Mouse (Mus musculus) ES-E14 (cell line): ENCODE measurements around the gene Vps8. TPM values are rescaled to one million over a fixed set of nuclear protein-coding genes. Genes with fewer than 3 reads are reported as not detected.

Source experiments
- DNase-seq: peaks from one replicate; pipeline ENCODE4 v3.0.0-alpha.2; 2013; ENCODE audit warnings: low read depth, low spot score
- H3K27ac ChIP-seq: 2 replicates; pipeline ENCODE4 v1.5.1; 2012; ENCODE audit warnings: low read depth, mild to moderate bottlenecking, low read length, moderate library complexity, mixed read lengths; ENCODE audit not compliant: poor library complexity, insufficient read depth, severe bottlenecking
- H3K36me3 ChIP-seq: 2 replicates; pipeline ENCODE4 v1.6.1; 2012; ENCODE audit warnings: mild to moderate bottlenecking, low read length, moderate library complexity, mixed read lengths; ENCODE audit not compliant: control insufficient read depth, poor library complexity, insufficient read depth, severe bottlenecking
- H3K4me1 ChIP-seq, 2 experiments: fragments of 150-350 bp in 1 of 2; sonication (generic) in 1 of 2; 2 replicates each; pipeline ENCODE4 v1.6.1; 2012; ENCODE audit warnings: low read length in 2 of 2, mild to moderate bottlenecking in 1 of 2, mixed read lengths in 1 of 2; ENCODE audit not compliant: control insufficient read depth in 2 of 2, insufficient read depth in 2 of 2, poor library complexity in 1 of 2
- H3K4me3 ChIP-seq, 2 experiments: fragments of 150-350 bp in 1 of 2; sonication (generic) in 1 of 2; 2 replicates each; pipeline ENCODE4 v1.5.1; 2012; ENCODE audit warnings: low read length in 2 of 2, low read depth in 1 of 2, mild to moderate bottlenecking in 1 of 2, mixed read lengths in 1 of 2; ENCODE audit not compliant: insufficient read depth in 1 of 2, poor library complexity in 1 of 2, severe bottlenecking in 1 of 2
- H3K9ac ChIP-seq: 2 replicates; pipeline ENCODE4 v1.6.1; 2012; ENCODE audit warnings: low read depth, mild to moderate bottlenecking, low read length, mixed read lengths; ENCODE audit not compliant: poor library complexity, insufficient read depth, severe bottlenecking
- H3K9me3 ChIP-seq: fragments of 150-350 bp; sonication (generic); 2 replicates; pipeline ENCODE4 v1.6.1; 2012; ENCODE audit warnings: low read depth, mild to moderate bottlenecking, low read length; ENCODE audit not compliant: control insufficient read depth, insufficient read depth
- CHD2 ChIP-seq: IDR thresholded peaks from 2 replicates; pipeline ENCODE4 v1.6.1; 2014; ENCODE audit warnings: mild to moderate bottlenecking, low read depth, low read length, inconsistent platforms
- HCFC1 ChIP-seq: IDR thresholded peaks from 2 replicates; pipeline ENCODE4 v1.6.1; 2012; ENCODE audit warnings: low read length, inconsistent platforms, borderline replicate concordance; ENCODE audit not compliant: insufficient read depth
- MAFK ChIP-seq: IDR thresholded peaks from 2 replicates; pipeline ENCODE4 v1.6.1; 2014; ENCODE audit warnings: mild to moderate bottlenecking, low read depth, low read length, inconsistent platforms; ENCODE audit not compliant: insufficient read depth
- ZC3H11A ChIP-seq: IDR thresholded peaks from 2 replicates; pipeline ENCODE4 v1.6.1; 2012; ENCODE audit warnings: low read depth, mild to moderate bottlenecking, inconsistent platforms, low read length, borderline replicate concordance
- ZNF384 ChIP-seq: IDR thresholded peaks from 2 replicates; pipeline ENCODE4 v1.6.1; 2012; ENCODE audit warnings: low read depth, low read length, inconsistent platforms
- in situ Hi-C, 2 experiments: fragments of 600-800 bp; cut with MboI; formaldehyde crosslinking; loops; one replicate each; pipeline ENCODE4 v1.15.1; 2025; ENCODE audit warnings: low sequenced_read_pairs in 2 of 2, inconsistent platforms in 1 of 2; ENCODE audit not compliant: unreplicated experiment in 2 of 2
- total RNA-seq: library from RNA; depleted of rRNA; stranded (reverse); fragments of 300-350 nt; gene quantifications from 2 replicates; pipeline ENCODE4 v1.2.3, GENCODE M21; 2012

Gene Vps8
- total RNA-seq, 1 experiment, result 12.5 TPM

GRCm38 (mm10) chr16:21488413-21488812, 65.5 kb downstream of the Vps8 start:
- no peak for DNase-seq
- Histone ChIP-seq H3K27ac (no peak overlapping the region), H3K9ac (no peak overlapping the region), H3K4me3 (no peak overlapping the region), H3K9me3 (no peaks in the 10 kb centered on the region), H3K4me1 (peaks cover 3 to 4% of the 10 kb centered on the region in 2 experiments; a peak in 3 of 4 replicates), H3K36me3 (no peaks in the 10 kb centered on the region)
- in situ Hi-C loops, result no loop called here
- TF ChIP-seq CHD2 (no peak), ZC3H11A (0 out of 2 replicates have a peak, but pooled peaks have one; percentile 43)

- no peaks in the 10 kb centered on the region for H3K9me3 ChIP-seq
- H3K4me3 ChIP-seq, result no peak overlapping the region
- H3K36me3 ChIP-seq, result no peaks in the 10 kb centered on the region; the same call in 1 of the 2 replicates
- H3K27ac ChIP-seq, result no peak overlapping the region
- H3K9ac ChIP-seq, result no peak overlapping the region
- no peak for DNase-seq
- in situ Hi-C loops, result no loop called here
- TF ChIP-seq ZC3H11A (no peak), ZNF384 (no peak), CHD2 (no peak), MAFK (no peak), HCFC1 (no peak)
- H3K4me1 ChIP-seq, result no peaks in the 10 kb centered on the region; a peak in 1 of 4 replicates
Measured at GRCm38 (mm10) chr16:21492346-21492745, 69.4 kb downstream of the Vps8 start.

GRCm38 (mm10) chr16:21492894-21493293, 70.0 kb downstream of the Vps8 start:
- in situ Hi-C loops, result no loop called here
- H3K4me3 ChIP-seq, result no peak overlapping the region
- TF ChIP-seq HCFC1 (no peak), ZNF384 (no peak), CHD2 (no peak), ZC3H11A (no peak), MAFK (no peak)
- no peaks in the 10 kb centered on the region; a peak in 1 of 4 replicates for H3K4me1 ChIP-seq
- H3K9ac ChIP-seq, result no peak overlapping the region
- no peak overlapping the region for H3K27ac ChIP-seq
- H3K9me3 ChIP-seq, result no peaks in the 10 kb centered on the region
- no peaks in the 10 kb centered on the region; the same call in 1 of the 2 replicates for H3K36me3 ChIP-seq
- no peak for DNase-seq

- H3K27ac ChIP-seq, result no peak overlapping the region
- H3K9ac ChIP-seq, result no peak overlapping the region
- DNase-seq, result no peak
- H3K9me3 ChIP-seq, result no peaks in the 10 kb centered on the region
- H3K36me3 ChIP-seq, result no peaks in the 10 kb centered on the region; the same call in 1 of the 2 replicates
- in situ Hi-C loops, result no loop called here
- H3K4me3 ChIP-seq, result no peak overlapping the region
- H3K4me1 ChIP-seq, result no peaks in the 10 kb centered on the region; a peak in 1 of 4 replicates
- TF ChIP-seq MAFK, result no peak
- no peak for TF ChIP-seq CHD2
- TF ChIP-seq ZC3H11A, result no peak
- no peak for TF ChIP-seq ZNF384
- no peak for TF ChIP-seq HCFC1
Measured at GRCm38 (mm10) chr16:21494681-21495080, 71.8 kb downstream of the Vps8 start.

GRCm38 (mm10) chr16:21496799-21497198, 73.9 kb downstream of the Vps8 start:
- Histone ChIP-seq H3K9me3 (no peaks in the 10 kb centered on the region), H3K4me3 (no peak overlapping the region), H3K4me1 (no peaks in the 10 kb centered on the region; a peak in 1 of 4 replicates), H3K9ac (no peak overlapping the region), H3K36me3 (no peaks in the 10 kb centered on the region; the same call in 1 of the 2 replicates), H3K27ac (no peak overlapping the region)
- DNase-seq, result no peak
- TF ChIP-seq HCFC1, result no peak
- TF ChIP-seq CHD2, result no peak
- no peak for TF ChIP-seq MAFK
- no peak for TF ChIP-seq ZC3H11A
- no peak for TF ChIP-seq ZNF384
- in situ Hi-C loops, result no loop called here
